Mouse (Mus musculus) intestine, embryonic 15.5 days (tissue): ENCODE data around the gene Tdrd7. TPM values are rescaled to one million over a fixed set of nuclear protein-coding genes. Genes with fewer than 3 reads are reported as not detected.
A peak's percentile ranks its signal among the peaks of the same experiment; 100 is the strongest.

Experiments
- ATAC-seq: fragments of 200-750 bp; cut with Nextera tagmentation; 2 replicates; pipeline ENCODE4 v1.8.0; 2017; ENCODE audit warnings: moderate TSS enrichment, moderate library complexity
- H3K27ac ChIP-seq: fragments of 300-500 bp; sonication (generic); 2 replicates; pipeline ENCODE4 v1.5.1; 2015; ENCODE audit warnings: mild to moderate bottlenecking, inconsistent platforms
- H3K27me3 ChIP-seq: fragments of 300-500 bp; sonication (generic); replicated peaks from 2 replicates; pipeline ENCODE4 v1.6.1; 2015; ENCODE audit warnings: inconsistent platforms
- H3K36me3 ChIP-seq: fragments of 300-500 bp; sonication (generic); 2 replicates; pipeline ENCODE4 v1.6.1; 2015; ENCODE audit warnings: inconsistent platforms
- H3K4me1 ChIP-seq: fragments of 300-500 bp; sonication (generic); replicated peaks from 2 replicates; pipeline ENCODE4 v1.6.1; 2015; ENCODE audit warnings: inconsistent platforms
- H3K4me2 ChIP-seq: fragments of 300-500 bp; sonication (generic); replicated peaks from 2 replicates; pipeline ENCODE4 v1.6.1; 2015; ENCODE audit warnings: mild to moderate bottlenecking, inconsistent platforms
- H3K4me3 ChIP-seq: fragments of 300-500 bp; sonication (generic); replicated peaks from 2 replicates; pipeline ENCODE4 v1.5.1; 2015; ENCODE audit warnings: inconsistent platforms
- H3K9ac ChIP-seq: fragments of 300-500 bp; sonication (generic); 2 replicates; pipeline ENCODE4 v1.6.1; 2015; ENCODE audit warnings: inconsistent platforms
- H3K9me3 ChIP-seq: fragments of 300-500 bp; sonication (generic); 2 replicates; pipeline ENCODE4 v1.6.1; 2016; ENCODE audit warnings: inconsistent platforms
- WGBS: fragments of 180-500 bp; shearing (Covaris S2); methylation state at CpG from one replicate; pipeline ENCODE4 v1.1.7; 2015; 5-methylcytosine and 5-hydroxymethylcytosine counted together
- polyA plus RNA-seq: library from polyadenylated mRNA; unstranded; fragments of >200 nt; fragmentation: Nextera tagmentation; extraction: Ambion mirVana; gene quantifications from 2 replicates; pipeline ENCODE4 v1.2.1, GENCODE M21; 2015

The Tdrd7 gene
- polyA plus RNA-seq, 1 experiment from 2014 or later, result 29.0 TPM

DNA sequence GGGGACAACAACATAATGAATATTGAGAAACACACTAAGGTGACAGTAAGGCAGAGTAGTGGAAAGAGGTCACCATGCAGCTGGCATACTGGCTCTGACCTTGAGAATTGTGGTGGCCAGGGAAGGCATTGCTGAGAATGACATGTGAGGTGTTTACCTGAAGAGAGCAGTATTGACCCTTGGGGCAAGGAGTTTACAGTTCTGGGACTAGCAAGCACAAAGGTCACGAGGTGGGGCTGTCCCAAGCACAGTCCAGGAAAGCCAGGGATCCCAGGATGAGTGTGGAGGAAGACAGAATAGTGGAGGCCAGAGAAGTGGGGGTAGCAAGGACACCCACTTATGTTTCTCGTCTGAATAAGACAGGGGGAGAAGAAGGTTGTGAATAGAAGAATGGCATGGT is 14.8 kb downstream of the Tdrd7 start:
- WGBS, result 33% methylated on average over 2 of the region's 2 CpGs
- Histone ChIP-seq H3K27ac (no peak overlapping the region), H3K27me3 (no peaks in the 10 kb centered on the region), H3K36me3 (no peaks in the 10 kb centered on the region), H3K4me3 (no peak overlapping the region), H3K4me1 (no peaks in the 10 kb centered on the region), H3K4me2 (no peak overlapping the region), H3K9ac (no peak overlapping the region), H3K9me3 (no peaks in the 10 kb centered on the region)
- ATAC-seq, result peak; percentile 49; the same call in 1 of the 2 replicates

DNA sequence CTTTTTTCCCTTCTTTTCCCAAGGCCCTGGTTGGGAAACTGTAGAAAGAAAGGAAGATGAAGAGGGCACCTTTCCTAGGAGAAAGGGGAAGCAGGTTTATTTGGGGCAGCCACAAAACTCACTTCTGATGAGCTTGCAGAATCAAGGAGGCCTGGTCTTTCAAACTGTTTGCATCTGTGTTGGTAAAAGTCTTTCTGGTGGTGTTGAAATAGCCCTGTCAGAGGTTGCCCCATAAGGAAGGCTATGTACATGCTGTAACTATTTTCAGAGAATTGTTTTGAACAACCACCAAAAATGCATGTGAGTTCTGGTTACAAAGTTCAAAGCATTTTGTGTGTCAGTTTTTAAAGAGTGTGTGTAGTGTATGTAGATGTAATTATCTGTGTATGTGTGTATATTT is 15.9 kb downstream of the Tdrd7 start:
- no peak overlapping the region for H3K4me3 ChIP-seq
- no peak for ATAC-seq
- H3K4me2 ChIP-seq, result no peak overlapping the region
- no peaks in the 10 kb centered on the region for H3K36me3 ChIP-seq
- H3K27me3 ChIP-seq, result no peaks in the 10 kb centered on the region
- no peak overlapping the region for H3K27ac ChIP-seq
- no peaks in the 10 kb centered on the region for H3K4me1 ChIP-seq
- no peaks in the 10 kb centered on the region for H3K9me3 ChIP-seq
- H3K9ac ChIP-seq, result no peak overlapping the region

DNA sequence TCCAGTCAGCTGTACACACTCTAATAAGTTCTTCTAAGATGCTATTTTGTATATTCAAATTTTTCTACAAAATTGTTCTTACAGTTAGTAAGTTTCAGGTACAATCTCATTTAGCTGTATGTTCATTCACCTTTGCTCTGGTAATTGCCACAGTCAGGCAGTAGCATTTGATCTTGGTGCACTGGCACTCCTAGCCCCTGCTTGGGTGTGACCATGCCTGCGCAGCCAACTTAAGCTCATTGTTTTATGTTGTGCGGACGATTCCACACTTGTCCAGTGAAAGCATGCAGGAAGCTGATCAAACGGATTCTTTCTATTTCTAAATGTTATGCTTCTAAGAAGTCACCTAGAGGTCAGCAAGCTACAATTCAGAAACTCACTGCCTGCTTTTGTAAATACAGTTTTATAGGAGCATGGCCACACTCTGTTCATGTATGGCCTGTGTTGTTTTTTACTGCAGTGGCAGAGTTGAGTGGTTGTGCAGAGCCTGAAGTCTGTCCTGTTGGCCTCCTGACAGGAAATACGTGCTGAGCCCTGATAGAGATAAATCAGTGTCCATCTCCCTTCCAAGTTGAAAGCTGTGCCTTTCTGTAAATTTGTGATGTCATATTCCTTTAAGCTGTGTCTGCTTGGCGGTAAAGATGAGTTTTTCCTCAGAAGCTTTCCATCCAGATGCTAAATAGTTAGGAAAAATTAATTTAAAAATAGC is 25.4 kb downstream of the Tdrd7 start:
- Histone ChIP-seq H3K4me2 (no peak overlapping the region), H3K9ac (no peak overlapping the region), H3K4me1 (peaks cover 5% of the 10 kb centered on the region; the same call in 1 of the 2 replicates), H3K27ac (no peak overlapping the region), H3K27me3 (no peaks in the 10 kb centered on the region), H3K36me3 (no peaks in the 10 kb centered on the region; the same call in 1 of the 2 replicates), H3K9me3 (no peaks in the 10 kb centered on the region), H3K4me3 (no peak overlapping the region)
- no peak for ATAC-seq
- WGBS, result 21% methylated on average over 6 of the region's 6 CpGs

DNA sequence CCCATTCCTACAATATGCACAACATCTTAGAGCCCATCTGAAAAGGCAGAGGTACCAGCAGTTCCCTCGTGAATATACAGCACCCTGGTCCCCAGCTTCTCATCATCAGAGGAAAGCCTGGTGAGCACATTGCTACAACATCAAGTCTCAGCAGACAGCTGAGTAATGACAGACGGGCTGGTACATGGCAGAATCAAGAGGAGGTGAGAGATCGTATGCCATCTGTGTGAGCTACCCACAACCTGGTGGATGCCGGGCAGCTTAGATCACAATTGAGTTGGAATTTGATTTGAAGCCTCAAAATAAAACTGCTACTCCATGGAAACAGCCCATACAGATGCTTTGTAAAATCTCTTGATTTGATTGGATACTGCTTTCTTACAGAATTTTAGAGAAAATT is 33.4 kb downstream of the Tdrd7 start:
- Histone ChIP-seq H3K27ac (no peak overlapping the region), H3K9ac (no peak overlapping the region), H3K36me3 (no peaks in the 10 kb centered on the region), H3K9me3 (no peaks in the 10 kb centered on the region), H3K4me1 (no peaks in the 10 kb centered on the region), H3K27me3 (no peaks in the 10 kb centered on the region), H3K4me3 (no peak overlapping the region), H3K4me2 (no peak overlapping the region)
- ATAC-seq, result no peak
- WGBS, result 85% methylated on average over 4 of the region's 4 CpGs

DNA sequence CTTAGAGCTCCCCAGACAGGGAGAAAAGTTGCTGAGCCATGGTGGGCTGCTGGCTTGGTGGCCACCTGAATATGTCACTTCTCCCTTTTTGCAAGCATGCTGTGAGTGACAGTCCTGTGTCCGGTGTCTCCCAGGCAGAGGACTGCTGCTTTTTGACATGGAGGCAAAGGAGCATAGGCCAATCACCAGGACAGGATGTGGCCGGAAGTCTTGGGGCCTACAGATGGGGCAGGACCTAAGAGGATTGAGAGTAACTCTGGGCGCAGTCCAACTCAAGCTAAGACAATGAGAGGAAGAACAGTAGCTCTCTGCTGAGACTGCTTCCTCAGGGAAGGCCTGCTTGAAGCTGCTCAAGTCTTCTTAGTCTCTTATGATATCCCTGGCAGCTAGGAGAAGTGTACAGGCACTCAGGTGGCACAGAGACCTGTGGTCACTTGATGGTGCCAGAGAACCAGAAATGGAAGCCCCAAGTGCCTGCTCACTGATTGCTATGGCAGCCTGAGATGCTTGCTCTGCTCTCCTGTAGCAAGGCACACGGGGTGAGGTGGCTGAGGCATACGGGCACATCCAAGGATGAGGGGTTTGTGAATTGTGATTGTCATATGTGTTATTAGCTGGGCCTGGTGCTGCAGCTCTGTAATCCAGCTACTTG is 43.1 kb downstream of the Tdrd7 start:
- Histone ChIP-seq H3K9me3 (no peaks in the 10 kb centered on the region), H3K27me3 (no peaks in the 10 kb centered on the region), H3K4me1 (no peaks in the 10 kb centered on the region), H3K27ac (no peak overlapping the region), H3K9ac (no peak overlapping the region), H3K4me3 (no peak overlapping the region), H3K4me2 (no peak overlapping the region), H3K36me3 (peaks cover 4% of the 10 kb centered on the region; the same call in 1 of the 2 replicates)
- WGBS, result 90% methylated on average over 5 of the region's 5 CpGs
- ATAC-seq, result no peak

DNA sequence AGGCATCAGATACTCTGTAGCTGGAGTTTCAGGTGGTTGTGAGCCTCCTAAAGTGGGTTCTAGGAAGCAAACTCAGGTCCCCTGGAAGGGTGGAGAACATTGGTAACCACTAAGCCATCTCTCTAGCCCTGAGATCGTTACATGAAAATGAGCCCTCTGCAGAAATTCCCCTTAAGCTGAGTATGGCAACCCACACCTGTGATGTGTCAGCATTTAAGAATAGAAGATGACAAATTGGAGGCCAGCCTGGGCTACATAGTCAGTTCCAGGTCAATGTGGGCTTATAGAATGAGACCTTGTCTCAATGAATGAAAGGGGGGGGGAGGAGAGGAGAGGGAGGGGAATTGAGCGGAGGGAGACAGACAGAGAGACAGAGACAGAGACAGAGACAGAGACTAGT is 46.6 kb downstream of the Tdrd7 start:
- H3K36me3 ChIP-seq, result 0 out of 2 replicates have a peak, but pooled peaks cover 4% of the 10 kb centered on the region
- H3K27ac ChIP-seq, result no peak overlapping the region
- no peak for ATAC-seq
- no peaks in the 10 kb centered on the region for H3K4me1 ChIP-seq
- H3K4me2 ChIP-seq, result no peak overlapping the region
- no peaks in the 10 kb centered on the region for H3K27me3 ChIP-seq
- H3K4me3 ChIP-seq, result no peak overlapping the region
- 91% methylated on average over 2 of the region's 2 CpGs for WGBS
- H3K9me3 ChIP-seq, result no peaks in the 10 kb centered on the region
- no peak overlapping the region for H3K9ac ChIP-seq

DNA sequence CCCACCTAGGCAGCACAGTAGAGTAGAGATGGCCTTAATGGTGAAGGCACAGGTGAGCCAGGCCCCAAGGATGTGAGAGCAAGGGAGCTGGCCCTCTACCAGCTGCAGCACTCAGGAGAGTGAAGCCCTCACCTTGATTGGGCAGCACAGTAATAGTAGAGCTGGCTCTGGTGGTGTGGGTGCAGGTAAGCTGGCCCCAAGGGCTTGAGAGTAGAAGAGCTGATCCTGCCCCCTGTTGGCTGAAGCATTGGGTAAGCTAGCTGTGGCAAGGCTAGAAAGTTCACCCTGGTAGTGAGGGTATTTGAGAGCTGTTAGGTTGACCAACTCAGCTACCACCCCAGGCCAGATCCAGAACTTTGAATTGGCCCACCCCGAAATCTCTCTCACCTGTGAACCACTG is 50.5 kb downstream of the Tdrd7 start:
- no peak overlapping the region for H3K27ac ChIP-seq
- no peaks in the 10 kb centered on the region for H3K27me3 ChIP-seq
- no peaks in the 10 kb centered on the region for H3K4me1 ChIP-seq
- 88% methylated on average over 1 of the region's 1 CpGs for WGBS
- no peaks in the 10 kb centered on the region for H3K36me3 ChIP-seq
- H3K4me3 ChIP-seq, result no peak overlapping the region
- no peak for ATAC-seq
- H3K4me2 ChIP-seq, result no peak overlapping the region
- H3K9me3 ChIP-seq, result no peaks in the 10 kb centered on the region
- no peak overlapping the region for H3K9ac ChIP-seq

DNA sequence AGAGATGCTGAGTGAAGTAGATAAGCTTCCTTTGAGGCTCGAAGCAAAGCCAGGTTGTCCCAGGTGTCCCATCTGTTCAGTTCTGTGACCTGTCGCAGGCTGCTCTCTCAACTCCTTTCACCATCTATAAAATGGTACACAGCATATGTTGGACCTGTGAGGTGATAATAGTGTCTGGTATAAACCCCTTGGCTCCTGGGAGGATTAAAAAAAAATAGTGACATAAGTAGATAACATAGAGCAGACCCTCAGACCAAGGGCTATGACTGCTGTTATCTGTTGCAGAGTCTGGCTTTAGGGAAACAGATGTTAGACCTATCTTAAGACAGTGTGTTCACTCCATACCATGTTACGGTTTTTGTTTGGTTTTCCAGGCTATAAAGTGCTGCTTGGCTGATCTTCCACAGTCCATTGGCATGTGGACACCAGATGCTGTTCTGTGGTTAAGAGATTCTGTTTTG is 57.9 kb downstream of the Tdrd7 start:
- no peak for ATAC-seq
- WGBS, result 40% methylated on average over 3 of the region's 3 CpGs

DNA sequence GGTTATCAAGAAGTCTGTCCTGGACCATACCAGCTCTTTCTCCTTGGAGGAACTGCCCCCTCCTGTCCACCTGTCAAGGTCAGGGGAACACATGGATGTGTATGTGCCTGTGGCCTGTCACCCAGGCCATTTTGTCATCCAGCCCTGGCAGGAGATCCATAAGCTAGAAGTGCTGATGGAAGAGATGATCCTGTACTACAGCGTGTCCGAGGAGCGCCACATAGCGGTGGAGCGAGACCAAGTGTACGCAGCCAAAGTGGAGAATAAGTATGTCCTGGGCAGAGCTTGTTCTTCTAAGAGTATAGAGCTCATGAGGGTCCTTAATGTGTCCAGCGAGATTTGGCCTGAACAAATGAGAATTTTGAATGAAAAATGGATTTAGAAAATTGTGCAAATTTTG is 60.8 kb downstream of the Tdrd7 start:
- Histone ChIP-seq H3K9me3 (no peaks in the 10 kb centered on the region), H3K4me2 (no peak overlapping the region), H3K27me3 (no peaks in the 10 kb centered on the region), H3K4me3 (no peak overlapping the region), H3K27ac (no peak overlapping the region), H3K36me3 (no peaks in the 10 kb centered on the region), H3K9ac (no peak overlapping the region), H3K4me1 (no peaks in the 10 kb centered on the region)
- no peak for ATAC-seq
- 40% methylated on average over 7 of the region's 7 CpGs for WGBS

More for the DNA sequence above, 57.9 kb downstream of the Tdrd7 start:
- Histone ChIP-seq H3K9me3 (no peaks in the 10 kb centered on the region), H3K4me3 (no peak overlapping the region), H3K36me3 (no peaks in the 10 kb centered on the region), H3K27ac (no peak overlapping the region), H3K9ac (no peak overlapping the region), H3K4me1 (no peaks in the 10 kb centered on the region), H3K4me2 (no peak overlapping the region), H3K27me3 (no peaks in the 10 kb centered on the region)

DNA sequence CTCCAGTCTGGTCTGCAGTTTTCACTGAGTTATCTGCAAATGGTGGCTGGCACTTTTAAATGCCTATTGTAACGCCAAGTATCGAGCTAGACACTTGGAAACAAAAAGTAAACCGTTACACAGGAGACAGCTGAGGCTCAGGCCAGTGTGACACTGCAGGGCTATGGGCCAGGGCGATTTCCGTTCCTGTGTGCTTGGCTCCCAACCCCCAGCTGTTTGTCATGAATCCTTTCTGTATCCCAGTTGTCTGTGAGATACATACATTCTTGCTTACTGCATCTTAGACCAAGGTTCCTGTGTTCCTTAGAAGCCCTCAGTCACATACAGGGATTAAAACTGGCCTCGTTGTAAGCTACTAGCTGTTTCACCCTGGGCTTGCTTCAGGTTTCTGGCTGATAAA is 63.1 kb downstream of the Tdrd7 start:
- no peaks in the 10 kb centered on the region for H3K27me3 ChIP-seq
- no peak overlapping the region for H3K4me3 ChIP-seq
- ATAC-seq, result no peak
- no peaks in the 10 kb centered on the region for H3K4me1 ChIP-seq
- no peak overlapping the region for H3K4me2 ChIP-seq
- H3K27ac ChIP-seq, result no peak overlapping the region
- H3K9me3 ChIP-seq, result no peaks in the 10 kb centered on the region
- H3K36me3 ChIP-seq, result no peaks in the 10 kb centered on the region
- no peak overlapping the region for H3K9ac ChIP-seq
- WGBS, result 68% methylated on average over 6 of the region's 6 CpGs

DNA sequence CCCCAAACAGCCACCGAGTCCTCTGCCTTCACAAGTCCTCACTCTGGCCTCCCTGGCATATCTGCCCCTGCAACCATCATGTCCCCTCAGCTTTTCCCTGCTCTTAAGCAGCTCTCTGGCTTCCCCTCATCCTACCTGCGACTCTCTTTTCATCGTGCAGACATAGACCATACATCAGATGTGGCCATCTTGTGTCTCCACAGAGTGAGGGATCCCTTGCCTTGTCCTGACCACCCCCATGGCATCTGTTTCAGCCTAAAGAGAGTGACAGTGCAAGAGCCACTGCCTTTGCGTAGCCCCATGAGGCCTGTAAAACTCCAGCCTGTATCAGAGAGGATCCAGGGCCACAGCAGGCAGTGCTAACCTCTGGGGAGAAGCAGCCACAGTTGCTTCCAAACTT is 63.6 kb downstream of the Tdrd7 start:
- Histone ChIP-seq H3K27me3 (no peaks in the 10 kb centered on the region), H3K36me3 (no peaks in the 10 kb centered on the region), H3K9me3 (no peaks in the 10 kb centered on the region), H3K4me3 (no peak overlapping the region), H3K4me2 (no peak overlapping the region), H3K9ac (no peak overlapping the region), H3K4me1 (no peaks in the 10 kb centered on the region), H3K27ac (no peak overlapping the region)
- WGBS, result 84% methylated on average over 4 of the region's 4 CpGs
- ATAC-seq, result no peak

DNA sequence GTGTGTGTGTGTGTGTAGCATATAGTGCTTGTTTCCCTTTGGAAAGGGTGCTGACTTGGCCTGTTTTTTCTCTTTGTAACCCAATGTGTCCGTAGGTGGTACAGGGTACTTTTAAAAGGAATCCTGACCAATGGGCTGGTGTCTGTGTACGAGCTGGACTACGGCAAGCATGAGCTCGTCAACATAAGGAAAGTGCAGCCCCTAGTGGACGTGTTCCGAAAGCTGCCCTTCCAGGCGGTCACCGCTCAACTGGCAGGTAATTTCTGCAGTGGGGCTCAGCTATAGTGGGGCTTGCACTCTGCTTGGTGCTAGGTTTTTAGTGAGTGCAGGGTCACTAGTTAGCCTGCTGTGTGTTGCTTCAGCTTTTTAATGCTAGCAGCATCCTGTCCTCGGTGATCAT is 64.4 kb downstream of the Tdrd7 start:
- 45% methylated on average over 9 of the region's 9 CpGs for WGBS
- no peaks in the 10 kb centered on the region for H3K27me3 ChIP-seq
- no peak overlapping the region for H3K4me2 ChIP-seq

DNA sequence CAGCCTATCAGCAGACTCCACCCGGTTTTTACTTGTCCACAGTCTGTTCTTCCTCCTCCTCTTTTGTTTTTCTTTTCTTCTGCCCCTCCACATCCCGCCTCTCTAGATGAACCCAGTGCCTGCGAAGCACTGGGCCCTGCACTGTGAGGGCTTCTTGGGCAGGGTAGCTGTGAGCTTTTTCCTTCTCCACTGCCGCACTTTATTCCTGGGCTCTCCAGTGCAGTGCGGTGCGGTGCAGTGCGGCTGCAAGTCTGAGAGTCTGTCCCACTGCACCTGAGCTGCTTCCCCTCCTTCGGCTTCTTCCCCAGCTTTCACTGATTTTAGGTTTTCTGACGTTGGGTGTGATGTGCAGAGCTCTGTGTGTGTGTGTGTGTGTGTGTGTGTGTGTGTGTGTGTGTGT is 67.3 kb downstream of the Tdrd7 start:
- Histone ChIP-seq H3K9me3 (no peaks in the 10 kb centered on the region), H3K27ac (no peak overlapping the region), H3K4me1 (no peaks in the 10 kb centered on the region), H3K27me3 (0 out of 2 replicates have a peak, but pooled peaks cover 4% of the 10 kb centered on the region), H3K4me2 (no peak overlapping the region), H3K9ac (no peak overlapping the region), H3K36me3 (0 out of 2 replicates have a peak, but pooled peaks cover 2% of the 10 kb centered on the region), H3K4me3 (no peak overlapping the region)
- ATAC-seq, result no peak
- 65% methylated on average over 9 of the region's 9 CpGs for whole genome bisulfite sequencing

More for the DNA sequence above, 64.4 kb downstream of the Tdrd7 start:
- Histone ChIP-seq H3K9me3 (no peaks in the 10 kb centered on the region), H3K36me3 (0 out of 2 replicates have a peak, but pooled peaks cover 2% of the 10 kb centered on the region), H3K9ac (no peak overlapping the region), H3K4me3 (no peak overlapping the region), H3K27ac (no peak overlapping the region), H3K4me1 (no peaks in the 10 kb centered on the region)
- no peak for ATAC-seq
